Comparison of ENCODE assay signal across 8 mouse cellular contexts in the genomic region with DNA sequence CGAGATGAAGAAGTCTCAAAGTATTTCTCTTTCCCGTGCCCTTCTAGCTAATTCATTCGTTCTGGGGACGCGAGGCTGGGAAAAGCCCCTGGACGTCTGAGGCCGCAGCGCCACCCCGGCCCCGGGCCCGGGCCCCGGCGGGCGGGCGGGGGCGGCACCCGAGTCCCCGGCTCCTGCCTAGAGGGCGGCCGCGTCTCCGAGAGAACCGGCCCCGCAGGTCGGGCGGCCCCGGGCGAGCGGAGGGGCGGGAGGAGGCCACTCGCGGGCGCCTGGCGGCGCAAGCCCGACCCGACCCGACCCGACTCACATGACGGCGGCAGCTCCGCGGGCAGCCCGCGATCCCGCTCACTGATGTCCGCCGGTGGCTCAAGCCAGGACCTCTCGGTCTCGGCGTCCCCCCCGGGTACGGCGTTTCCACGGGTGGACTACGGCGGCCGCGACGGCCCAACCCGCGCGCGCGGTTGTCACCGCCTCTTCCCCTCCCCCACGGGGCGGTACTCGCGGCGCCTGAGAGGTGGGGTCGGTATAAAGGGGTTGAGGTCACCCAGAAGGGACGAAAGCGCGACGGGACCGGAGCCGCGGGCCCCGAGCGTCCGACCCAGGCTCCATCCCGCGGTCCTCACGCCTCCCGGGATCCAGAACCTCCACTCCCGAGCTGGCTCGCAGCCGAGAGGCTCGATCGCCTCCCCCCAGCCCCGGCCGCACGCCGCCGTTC. TPM values are rescaled to one million over a fixed set of nuclear protein-coding genes. Genes with fewer than 3 reads are reported as not detected.
DNase-seq lines count a peak whose midpoint lies in the region; ATAC-seq and TF ChIP-seq lines count a peak whose summit lies in the region.

A gene (plus strand): TSS at position 571 of the 715 bp plus-strand sequence.

- no peaks in the 10 kb centered on the region for H3K27me3 ChIP-seq in embryonic facial prominence, embryonic 14.5 days (replicated peaks; ENCODE audit: control insufficient read depth, insufficient read depth, low read length)
- no peaks in the 10 kb centered on the region for H3K27me3 ChIP-seq in limb, embryonic 13.5 days
- H3K27me3 ChIP-seq in midbrain, embryonic 15.5 days (replicated peaks), result no peaks in the 10 kb centered on the region

- H3K27ac ChIP-seq in bone marrow, adult 2 months (ENCODE audit: control insufficient read depth, insufficient read depth, low read depth, low read length, poor library complexity), result peak within 1 kb of the TSS; percentile 100
- peak within 1 kb of the TSS; percentile 100 for H3K27ac ChIP-seq in embryonic facial prominence, embryonic 14.5 days (replicated peaks; ENCODE audit: low read depth, low read length)
- H3K27ac ChIP-seq in limb, embryonic 13.5 days, result peak within 1 kb of the TSS; percentile 99
- H3K27ac ChIP-seq in midbrain, embryonic 15.5 days, result peak within 1 kb of the TSS; percentile 100

- TF ChIP-seq CTCF in bone marrow, adult 2 months (IDR thresholded peaks at IDR 0.05; ENCODE audit: control insufficient read depth, insufficient read depth, low read length), result no peak

- no peaks in the 10 kb centered on the region; the same call in 1 of the 2 replicates for H3K4me1 ChIP-seq in bone marrow, adult 2 months (ENCODE audit: control insufficient read depth, insufficient read depth, low read length)
- H3K4me1 ChIP-seq in embryonic facial prominence, embryonic 14.5 days (ENCODE audit: control insufficient read depth, insufficient read depth, low read length), result peaks cover 13% of the 10 kb centered on the region; the same call in 1 of the 2 replicates
- peaks cover 29% of the 10 kb centered on the region for H3K4me1 ChIP-seq in limb, embryonic 13.5 days
- peaks cover 35% of the 10 kb centered on the region for H3K4me1 ChIP-seq in midbrain, embryonic 15.5 days

- TF ChIP-seq POLR2A in bone marrow, adult 2 months (IDR thresholded peaks at IDR 0.05; ENCODE audit: borderline replicate concordance, control insufficient read depth, low read depth, low read length), result peak; percentile 80

- no peaks in the 10 kb centered on the region for H3K9me3 ChIP-seq in embryonic facial prominence, embryonic 14.5 days (ENCODE audit: control insufficient read depth, low read length)
- H3K9me3 ChIP-seq in limb, embryonic 13.5 days, result no peaks in the 10 kb centered on the region
- H3K9me3 ChIP-seq in midbrain, embryonic 15.5 days, result no peaks in the 10 kb centered on the region

- H3K9ac ChIP-seq in embryonic facial prominence, embryonic 14.5 days (ENCODE audit: low read depth, low read length), result peak within 1 kb of the TSS; percentile 99
- peak within 1 kb of the TSS; percentile 98 for H3K9ac ChIP-seq in limb, embryonic 13.5 days
- H3K9ac ChIP-seq in midbrain, embryonic 15.5 days, result peak within 1 kb of the TSS; percentile 98

- H3K36me3 ChIP-seq in embryonic facial prominence, embryonic 14.5 days (ENCODE audit: control insufficient read depth, insufficient read depth, low read length), result peaks cover 13% of the 10 kb centered on the region
- H3K36me3 ChIP-seq in limb, embryonic 13.5 days, result peaks cover 20% of the 10 kb centered on the region
- H3K36me3 ChIP-seq in midbrain, embryonic 15.5 days (replicated peaks), result peaks cover 5% of the 10 kb centered on the region; the same call in 1 of the 2 replicates

- peak within 1 kb of the TSS; percentile 78 for H3K4me2 ChIP-seq in embryonic facial prominence, embryonic 14.5 days (ENCODE audit: low read depth, low read length)
- peak within 1 kb of the TSS; percentile 73 for H3K4me2 ChIP-seq in limb, embryonic 13.5 days (replicated peaks)
- peak within 1 kb of the TSS; percentile 74 for H3K4me2 ChIP-seq in midbrain, embryonic 15.5 days

- under 1% methylated on average over 93 of the region's 96 CpGs for WGBS in bone marrow, adult 2 months
- whole genome bisulfite sequencing in embryonic facial prominence, embryonic 14.5 days, result under 1% methylated on average over 23 of the region's 96 CpGs
- under 1% methylated on average over 89 of the region's 96 CpGs for WGBS in limb, embryonic 13.5 days
- WGBS in midbrain, embryonic 15.5 days, result under 1% methylated on average over 94 of the region's 96 CpGs

- peak; percentile 84 for DNase-seq in 416B (ENCODE audit: low read depth)
- DNase-seq in embryonic facial prominence, embryonic 14.5 days (ENCODE audit: low spot score), result peak; percentile 94
- DNase-seq in heart, adult 8-10 months (ENCODE audit: low spot score), result peak; percentile 97
- peak; percentile 96 for DNase-seq in kidney, adult 9 months
- DNase-seq in spleen, adult 18-20 months, result peak; percentile 92 to 97

- ATAC-seq in embryonic facial prominence, embryonic 14.5 days (ENCODE audit: low read depth), result peak; percentile 78
- peak; percentile 83 for ATAC-seq in limb, embryonic 13.5 days (ENCODE audit: low FRiP score, low read depth)
- ATAC-seq in midbrain, embryonic 15.5 days (replicated peaks), result peak; percentile 80

- H3K4me3 ChIP-seq in bone marrow, adult 2 months (replicated peaks; ENCODE audit: control insufficient read depth, low read depth, low read length), result peak within 1 kb of the TSS; percentile 100
- H3K4me3 ChIP-seq in embryonic facial prominence, embryonic 14.5 days (ENCODE audit: low read depth, low read length), result peak within 1 kb of the TSS; percentile 96
- H3K4me3 ChIP-seq in limb, embryonic 13.5 days, result peak within 1 kb of the TSS; percentile 89
- H3K4me3 ChIP-seq in midbrain, embryonic 15.5 days, result peak within 1 kb of the TSS; percentile 100

RNA-seq across cellular contexts. Expression of the gene that starts here (rescaled TPM):
- polyA plus RNA-seq in bone marrow, adult 2 months (2011; ENCODE audit: insufficient read depth, insufficient read length, low replicate concordance, missing spikeins), result 20.1 and 22.6 TPM in 2 replicates
- polyA plus RNA-seq in embryonic facial prominence, embryonic 14.5 days (2014; fragmentation: Nextera tagmentation; extraction: Ambion mirVana), result 12.7 and 13.6 TPM in 2 replicates
- total RNA-seq in heart, adult 8-10 months (2022), result 10 to 100 TPM in 3 of 4 experiments, 1 to 10 TPM in 1; 9.9 to 12.5 (median 12.0) TPM
- polyA plus RNA-seq in limb, embryonic 13.5 days (2015; fragmentation: Nextera tagmentation; extraction: Ambion mirVana), result 9.2 and 9.9 TPM in 2 replicates
- 3.0 and 3.6 TPM in 2 replicates for polyA plus RNA-seq in midbrain, embryonic 15.5 days (2015; fragmentation: Nextera tagmentation; extraction: Ambion mirVana)

Comparison
In these comparisons a context has a peak if more than half of its experiments do, and no peak if none do; other contexts are left out.
1. Peak in every context shown above with its lines: DNase-seq, ATAC-seq, H3K4me3 ChIP-seq and H3K27ac ChIP-seq.